Mouse (Mus musculus) liver, adult 2 months (tissue): Measurements from ENCODE around the gene Wwox. TPM values are rescaled to one million over a fixed set of nuclear protein-coding genes. Genes with fewer than 3 reads are reported as not detected.

Source experiments
- DNase-seq: peaks from one replicate; pipeline ENCODE4 v3.0.0-alpha.2; 2011; ENCODE audit warnings: low read depth, low spot score; ENCODE audit errors: extremely low read depth
- H3K27ac ChIP-seq: fragments of 200-500 bp; replicated peaks from 2 replicates; pipeline ENCODE4 v1.5.1; 2012; ENCODE audit warnings: low read depth, mild to moderate bottlenecking, control low read depth, inconsistent platforms, low read length; ENCODE audit not compliant: insufficient read depth
- H3K27me3 ChIP-seq: fragments of 200-500 bp; 2 replicates; pipeline ENCODE4 v1.6.1; 2012; ENCODE audit warnings: mild to moderate bottlenecking, moderate library complexity, low read length, inconsistent platforms; ENCODE audit not compliant: control insufficient read depth, insufficient read depth
- H3K36me3 ChIP-seq: fragments of 200-500 bp; 2 replicates; pipeline ENCODE4 v1.6.1; 2012; ENCODE audit warnings: low read length, inconsistent platforms; ENCODE audit not compliant: control insufficient read depth, insufficient read depth
- H3K4me1 ChIP-seq: fragments of 200-500 bp; 2 replicates; pipeline ENCODE4 v1.6.1; 2011; ENCODE audit warnings: low read length; ENCODE audit not compliant: control insufficient read depth, insufficient read depth
- H3K4me3 ChIP-seq: fragments of 200-500 bp; 2 replicates; pipeline ENCODE4 v1.5.1; 2011; ENCODE audit warnings: low read depth, mild to moderate bottlenecking, control low read depth, low read length, moderate library complexity; ENCODE audit not compliant: insufficient read depth
- H3K79me2 ChIP-seq: fragments of 200-500 bp; 2 replicates; pipeline ENCODE4 v1.6.1; 2012; ENCODE audit warnings: inconsistent platforms, mild to moderate bottlenecking, low read length, moderate library complexity; ENCODE audit not compliant: control insufficient read depth, insufficient read depth
- H3K9ac ChIP-seq: fragments of 200-500 bp; 2 replicates; pipeline ENCODE4 v1.6.1; 2012; ENCODE audit warnings: low read depth, mild to moderate bottlenecking, control low read depth, inconsistent platforms, low read length
- CTCF ChIP-seq: fragments of 200-500 bp; IDR thresholded peaks from 2 replicates; pipeline ENCODE4 v1.5.1; 2011; ENCODE audit warnings: low read depth, low read length, control low read depth
- POLR2A ChIP-seq: fragments of 200-500 bp; IDR thresholded peaks from 2 replicates; pipeline ENCODE4 v1.6.1; 2011; ENCODE audit warnings: low read length, control low read depth; ENCODE audit not compliant: insufficient read depth; ENCODE audit errors: extremely low read depth
- WGBS: fragments of 180-500 bp; shearing (Covaris S2); methylation state at CpG from one replicate; pipeline ENCODE4 v1.1.7; 2018; 5-methylcytosine and 5-hydroxymethylcytosine counted together
- polyA plus RNA-seq: library from polyadenylated mRNA; depleted of rRNA; stranded (reverse); fragments of >200 nt; gene quantifications from 2 replicates; pipeline ENCODE4 v1.2.3, GENCODE M21; 2012
- total RNA-seq: library from RNA; depleted of rRNA; stranded (reverse); fragments of >200 nt; gene quantifications from 2 replicates; pipeline ENCODE4 v1.2.3, GENCODE M21; 2014

The Wwox gene
- total and polyA plus RNA-seq, 2 experiments = 7.2 to 10.0 TPM

DNA sequence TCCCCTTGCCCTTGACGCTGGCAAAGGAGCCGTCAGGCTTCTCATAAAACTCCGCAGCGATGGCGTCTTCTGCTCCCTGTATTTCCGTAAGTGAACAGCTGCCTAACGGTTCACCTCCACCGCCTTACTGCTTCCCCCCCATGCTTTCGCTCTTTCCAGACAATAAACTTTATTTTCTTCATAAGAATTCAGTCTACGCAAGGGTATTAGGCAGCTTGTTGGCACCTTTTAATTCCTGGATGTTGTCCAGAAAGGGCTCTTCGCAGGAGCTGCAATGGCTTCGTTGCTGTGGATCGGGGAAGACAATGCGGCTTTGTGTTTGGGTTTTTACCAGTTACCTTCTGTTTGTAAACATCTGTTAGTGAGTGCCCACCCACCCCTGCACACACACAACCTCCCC lies 211.3 kb downstream of the Wwox start:
- TF ChIP-seq POLR2A = no peak
- no peak for TF ChIP-seq CTCF
- DNase-seq = no peak
- Histone ChIP-seq H3K9ac (no peak overlapping the region), H3K27me3 (no peaks in the 10 kb centered on the region), H3K4me3 (no peak overlapping the region), H3K4me1 (no peaks in the 10 kb centered on the region), H3K79me2 (no peaks in the 10 kb centered on the region), H3K36me3 (no peaks in the 10 kb centered on the region), H3K27ac (no peak overlapping the region)
- 96% methylated on average over 14 of the region's 14 CpGs for WGBS

DNA sequence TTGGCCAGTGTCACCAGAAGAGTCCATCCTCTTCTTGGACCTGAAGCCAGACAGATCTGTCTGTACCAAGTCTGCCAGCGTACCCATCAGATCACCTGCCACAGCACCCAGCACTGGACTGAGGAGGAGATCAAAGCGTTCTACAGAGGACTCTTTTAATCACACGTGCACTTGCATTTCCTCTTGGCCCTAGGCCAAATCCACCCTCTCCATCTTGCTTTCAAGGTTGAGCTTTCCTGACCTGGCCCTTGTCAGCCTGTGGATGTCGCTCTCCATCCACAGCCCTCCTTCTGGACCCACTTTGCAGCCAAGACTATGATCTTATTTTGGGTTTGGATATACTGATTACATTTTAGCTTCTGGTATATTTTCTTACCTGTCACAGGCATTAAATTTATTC lies 218.3 kb downstream of the Wwox start:
- WGBS = 71% methylated on average over 4 of the region's 4 CpGs
- Histone ChIP-seq H3K27ac (no peak overlapping the region), H3K4me1 (no peaks in the 10 kb centered on the region), H3K9ac (no peak overlapping the region), H3K27me3 (no peaks in the 10 kb centered on the region), H3K36me3 (no peaks in the 10 kb centered on the region), H3K4me3 (no peak overlapping the region), H3K79me2 (no peaks in the 10 kb centered on the region)
- no peak for DNase-seq
- TF ChIP-seq POLR2A (no peak), CTCF (no peak)

DNA sequence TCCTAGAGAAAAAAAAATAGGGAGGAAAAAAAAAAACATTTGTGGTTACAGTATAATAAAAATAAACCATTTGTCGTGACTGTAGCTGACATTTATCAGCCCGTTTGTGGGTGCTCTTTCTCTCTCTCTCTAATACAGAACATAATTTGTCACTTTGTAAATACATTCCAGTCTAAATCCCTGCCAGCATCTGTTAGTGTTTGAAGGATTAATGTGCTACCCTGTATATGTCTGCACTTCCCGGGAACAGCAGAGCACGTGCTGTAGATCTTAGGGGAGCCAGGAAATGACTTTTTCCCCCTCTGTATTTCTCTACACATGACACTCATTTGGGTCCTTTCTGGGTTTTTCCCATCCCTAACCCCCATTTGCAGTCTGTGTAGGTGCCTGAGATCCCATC lies 219.0 kb downstream of the Wwox start:
- H3K4me1 ChIP-seq = no peaks in the 10 kb centered on the region
- no peak overlapping the region for H3K27ac ChIP-seq
- H3K27me3 ChIP-seq = no peaks in the 10 kb centered on the region
- H3K4me3 ChIP-seq = no peak overlapping the region
- H3K9ac ChIP-seq = no peak overlapping the region
- no peaks in the 10 kb centered on the region for H3K79me2 ChIP-seq
- no peak for TF ChIP-seq CTCF
- no peak for TF ChIP-seq POLR2A
- 85% methylated on average over 4 of the region's 4 CpGs for WGBS
- no peaks in the 10 kb centered on the region for H3K36me3 ChIP-seq
- DNase-seq = no peak

DNA sequence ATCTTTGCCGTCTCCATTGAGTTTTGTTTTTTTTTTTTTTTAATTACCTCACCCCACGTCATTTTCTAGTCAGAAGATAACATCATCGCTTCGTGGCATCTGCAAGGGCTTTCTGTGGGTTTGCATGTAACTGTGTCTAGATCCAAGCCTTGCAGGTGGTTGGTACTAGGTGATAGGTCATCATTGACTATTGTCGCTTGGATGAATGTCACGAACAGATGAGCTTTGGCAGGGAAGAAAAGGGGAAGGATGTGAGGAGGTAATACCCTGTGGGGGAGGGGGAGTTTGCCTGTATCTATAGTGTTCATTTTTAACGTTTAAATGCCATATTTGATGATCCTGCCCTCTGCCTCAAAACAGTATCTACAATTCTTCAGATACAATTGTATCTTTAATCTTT lies 223.6 kb downstream of the Wwox start:
- no peaks in the 10 kb centered on the region for H3K79me2 ChIP-seq
- no peaks in the 10 kb centered on the region for H3K36me3 ChIP-seq
- no peak overlapping the region for H3K4me3 ChIP-seq
- DNase-seq = peak; percentile 31
- peaks cover 5% of the 10 kb centered on the region; the same call in 1 of the 2 replicates for H3K4me1 ChIP-seq
- 60% methylated on average over 7 of the region's 7 CpGs for WGBS
- no peak for TF ChIP-seq POLR2A
- no peak for TF ChIP-seq CTCF
- no peaks in the 10 kb centered on the region for H3K27me3 ChIP-seq
- H3K27ac ChIP-seq = no peak overlapping the region
- H3K9ac ChIP-seq = no peak overlapping the region

DNA sequence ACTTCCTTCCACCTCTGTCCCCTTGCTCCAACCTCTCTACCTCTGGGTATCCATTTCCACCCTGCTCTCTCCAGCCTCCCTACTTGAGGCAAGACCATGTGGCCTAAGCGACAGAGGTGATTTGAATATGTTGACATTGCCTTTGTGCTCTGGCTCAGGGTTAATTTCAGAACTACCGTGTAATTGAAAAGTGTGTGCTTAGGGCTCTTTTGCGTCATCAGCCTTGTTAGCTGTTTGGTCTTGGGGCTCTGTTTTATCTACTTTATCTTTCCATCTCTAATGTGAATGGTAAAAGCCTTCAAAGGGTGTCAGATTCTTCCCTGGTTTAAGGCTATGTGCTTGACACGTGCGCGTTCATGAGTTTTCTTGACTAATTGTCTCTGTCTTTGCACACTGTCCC lies 226.1 kb downstream of the Wwox start:
- DNase-seq = peak; percentile 79
- Histone ChIP-seq H3K4me3 (no peak overlapping the region), H3K9ac (no peak overlapping the region), H3K27ac (no peak overlapping the region), H3K27me3 (no peaks in the 10 kb centered on the region), H3K79me2 (no peaks in the 10 kb centered on the region), H3K4me1 (peaks cover 5% of the 10 kb centered on the region; the same call in 1 of the 2 replicates), H3K36me3 (no peaks in the 10 kb centered on the region)
- TF ChIP-seq POLR2A = no peak
- no peak for TF ChIP-seq CTCF
- WGBS = 59% methylated on average over 6 of the region's 6 CpGs

DNA sequence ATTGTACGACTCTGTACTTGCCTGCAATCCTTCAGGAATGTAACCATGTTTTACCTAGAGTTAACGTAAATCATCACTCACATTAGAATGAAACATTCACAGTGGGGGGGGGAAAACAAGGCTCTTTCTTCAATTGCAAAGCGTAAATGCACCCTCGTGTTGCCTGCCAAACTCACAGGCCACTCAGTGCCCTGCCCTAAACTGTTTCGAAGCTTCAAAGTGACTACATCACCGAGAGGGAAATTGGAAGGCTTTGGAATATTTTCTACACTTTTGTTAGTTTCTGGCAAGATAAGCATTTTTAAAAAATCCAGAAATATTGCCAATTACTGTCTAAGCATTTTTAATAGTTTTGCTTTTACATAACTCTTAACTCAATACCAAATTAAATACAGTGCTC lies 231.3 kb downstream of the Wwox start:
- 84% methylated on average over 6 of the region's 6 CpGs for WGBS
- H3K27ac ChIP-seq = no peak overlapping the region
- no peaks in the 10 kb centered on the region for H3K79me2 ChIP-seq
- DNase-seq = no peak
- no peak overlapping the region for H3K9ac ChIP-seq
- peaks cover 12% of the 10 kb centered on the region; the same call in 1 of the 2 replicates for H3K4me1 ChIP-seq
- no peaks in the 10 kb centered on the region for H3K36me3 ChIP-seq
- H3K27me3 ChIP-seq = no peaks in the 10 kb centered on the region
- no peak overlapping the region for H3K4me3 ChIP-seq
- no peak for TF ChIP-seq POLR2A
- TF ChIP-seq CTCF = no peak
